Mouse (Mus musculus): ENCODE measurements around the gene Engase. TPM values are rescaled to one million over a fixed set of nuclear protein-coding genes. Genes with fewer than 3 reads are reported as not detected.

Gene Engase
- total and polyA plus RNA-seq, 3 experiments, result 4.4 to 5.4 (median 5.2) TPM

- TF ChIP-seq EP300 (IDR thresholded peaks at IDR 0.05; ENCODE audit: insufficient read depth, low read depth, low read length) (no peak), CTCF (IDR thresholded peaks at IDR 0.05) (no peak), POLR2A (IDR thresholded peaks at IDR 0.05; ENCODE audit: insufficient read depth, low read depth, low read length) (no peak)
- intact Hi-C loops (cut with DNase I), result no loop called here
- Histone ChIP-seq H3K27ac (no peak overlapping the region), H3K79me2 (replicated peaks; ENCODE audit: control insufficient read depth, insufficient read depth, low read length) (no peaks in the 10 kb centered on the region), H3K4me1 (ENCODE audit: control insufficient read depth, insufficient read depth, low read length) (no peaks in the 10 kb centered on the region), H3K36me3 (ENCODE audit: control insufficient read depth, insufficient read depth, low read length) (no peaks in the 10 kb centered on the region), H3K27me3 (ENCODE audit: control insufficient read depth, insufficient read depth, low read length) (no peaks in the 10 kb centered on the region; the same call in 1 of the 2 replicates), H3K4me3 (no peak overlapping the region), H3K9ac (ENCODE audit: low read depth, low read length) (no peak overlapping the region)
- WGBS, result 39% methylated on average over 5 of the region's 5 CpGs
- no peak for DNase-seq
These were observed 27.5 kb downstream of the Engase start for GRCm38 (mm10) chr11:118504180-118504454.

- no peak for DNase-seq
- no peak overlapping the region for H3K9ac ChIP-seq (ENCODE audit: low read depth, low read length)
- H3K4me3 ChIP-seq, result no peak overlapping the region
- intact Hi-C loops (cut with DNase I), result no loop called here
- no peaks in the 10 kb centered on the region for H3K36me3 ChIP-seq (ENCODE audit: control insufficient read depth, insufficient read depth, low read length)
- TF ChIP-seq EP300 (IDR thresholded peaks at IDR 0.05; ENCODE audit: insufficient read depth, low read depth, low read length) (no peak), CTCF (IDR thresholded peaks at IDR 0.05) (no peak), POLR2A (IDR thresholded peaks at IDR 0.05; ENCODE audit: insufficient read depth, low read depth, low read length) (no peak)
- H3K27me3 ChIP-seq (ENCODE audit: control insufficient read depth, insufficient read depth, low read length), result no peaks in the 10 kb centered on the region; the same call in 1 of the 2 replicates
- H3K79me2 ChIP-seq (replicated peaks; ENCODE audit: control insufficient read depth, insufficient read depth, low read length), result no peaks in the 10 kb centered on the region
- WGBS, result 86% methylated on average over 6 of the region's 6 CpGs
- no peak overlapping the region for H3K27ac ChIP-seq
- H3K4me1 ChIP-seq (ENCODE audit: control insufficient read depth, insufficient read depth, low read length), result no peaks in the 10 kb centered on the region
These were observed 30.5 kb downstream of the Engase start for GRCm38 (mm10) chr11:118507095-118507494.

- Histone ChIP-seq H3K4me1 (ENCODE audit: control insufficient read depth, insufficient read depth, low read length) (no peaks in the 10 kb centered on the region), H3K27me3 (ENCODE audit: control insufficient read depth, insufficient read depth, low read length) (no peaks in the 10 kb centered on the region; the same call in 1 of the 2 replicates), H3K27ac (no peak overlapping the region), H3K4me3 (no peak overlapping the region), H3K9ac (ENCODE audit: low read depth, low read length) (no peak overlapping the region), H3K36me3 (ENCODE audit: control insufficient read depth, insufficient read depth, low read length) (no peaks in the 10 kb centered on the region), H3K79me2 (replicated peaks; ENCODE audit: control insufficient read depth, insufficient read depth, low read length) (no peaks in the 10 kb centered on the region)
- TF ChIP-seq EP300 (IDR thresholded peaks at IDR 0.05; ENCODE audit: insufficient read depth, low read depth, low read length) (peak; percentile 72), POLR2A (IDR thresholded peaks at IDR 0.05; ENCODE audit: insufficient read depth, low read depth, low read length) (no peak), CTCF (IDR thresholded peaks at IDR 0.05) (peak; percentile 100; the same call in 1 of the 2 replicates)
- intact Hi-C loops (cut with DNase I), result loop anchor here (2.0 kb wide), 1 partner anchor 235 kb away; no protein-coding TSS in a partner anchor
- 26% methylated on average over 5 of the region's 5 CpGs for WGBS
- DNase-seq, result peak; percentile 63 to 81
These were observed 31.3 kb downstream of the Engase start for GRCm38 (mm10) chr11:118507904-118508303.

GRCm38 (mm10) chr11:118508341-118508740 is 31.7 kb downstream of the Engase start:
- 73% methylated on average over 7 of the region's 7 CpGs for WGBS

GRCm38 (mm10) chr11:118511851-118512250 is 35.2 kb downstream of the Engase start:
- peak; percentile 48 to 56 for DNase-seq
- intact Hi-C loops (cut with DNase I), result no loop called here
- WGBS, result 39% methylated on average over 6 of the region's 6 CpGs
- Histone ChIP-seq H3K27me3 (ENCODE audit: control insufficient read depth, insufficient read depth, low read length) (no peaks in the 10 kb centered on the region), H3K9ac (ENCODE audit: low read depth, low read length) (no peak overlapping the region), H3K4me3 (no peak overlapping the region), H3K4me1 (ENCODE audit: control insufficient read depth, insufficient read depth, low read length) (peaks cover 4% of the 10 kb centered on the region; the same call in 1 of the 2 replicates), H3K36me3 (ENCODE audit: control insufficient read depth, insufficient read depth, low read length) (no peaks in the 10 kb centered on the region), H3K79me2 (replicated peaks; ENCODE audit: control insufficient read depth, insufficient read depth, low read length) (no peaks in the 10 kb centered on the region), H3K27ac (no peak overlapping the region)
- TF ChIP-seq CTCF (IDR thresholded peaks at IDR 0.05), result no peak
- TF ChIP-seq POLR2A (IDR thresholded peaks at IDR 0.05; ENCODE audit: insufficient read depth, low read depth, low read length), result no peak
- no peak for TF ChIP-seq EP300 (IDR thresholded peaks at IDR 0.05; ENCODE audit: insufficient read depth, low read depth, low read length)

More at GRCm38 (mm10) chr11:118508341-118508740, 31.7 kb downstream of the Engase start:
- no peaks in the 10 kb centered on the region for H3K4me1 ChIP-seq (ENCODE audit: control insufficient read depth, insufficient read depth, low read length)
- TF ChIP-seq CTCF (IDR thresholded peaks at IDR 0.05) (no peak), POLR2A (IDR thresholded peaks at IDR 0.05; ENCODE audit: insufficient read depth, low read depth, low read length) (no peak), EP300 (IDR thresholded peaks at IDR 0.05; ENCODE audit: insufficient read depth, low read depth, low read length) (no peak)
- no peaks in the 10 kb centered on the region for H3K27me3 ChIP-seq (ENCODE audit: control insufficient read depth, insufficient read depth, low read length)
- H3K79me2 ChIP-seq (replicated peaks; ENCODE audit: control insufficient read depth, insufficient read depth, low read length), result no peaks in the 10 kb centered on the region
- no peak overlapping the region for H3K27ac ChIP-seq
- intact Hi-C loops (cut with DNase I), result loop anchor here (2.0 kb wide), 1 partner anchor 234 kb away; no protein-coding TSS in a partner anchor
- no peak for DNase-seq
- H3K9ac ChIP-seq (ENCODE audit: low read depth, low read length), result no peak overlapping the region
- H3K4me3 ChIP-seq, result no peak overlapping the region
- no peaks in the 10 kb centered on the region for H3K36me3 ChIP-seq (ENCODE audit: control insufficient read depth, insufficient read depth, low read length)

- WGBS, result 61% methylated on average over 15 of the region's 15 CpGs
- no peak overlapping the region for H3K4me3 ChIP-seq
- no peaks in the 10 kb centered on the region for H3K79me2 ChIP-seq (replicated peaks; ENCODE audit: control insufficient read depth, insufficient read depth, low read length)
- no peaks in the 10 kb centered on the region for H3K27me3 ChIP-seq (ENCODE audit: control insufficient read depth, insufficient read depth, low read length)
- peaks cover 4% of the 10 kb centered on the region; the same call in 1 of the 2 replicates for H3K4me1 ChIP-seq (ENCODE audit: control insufficient read depth, insufficient read depth, low read length)
- no peaks in the 10 kb centered on the region for H3K36me3 ChIP-seq (ENCODE audit: control insufficient read depth, insufficient read depth, low read length)
- TF ChIP-seq EP300 (IDR thresholded peaks at IDR 0.05; ENCODE audit: insufficient read depth, low read depth, low read length), result no peak
- no peak for TF ChIP-seq CTCF (IDR thresholded peaks at IDR 0.05)
- no peak for TF ChIP-seq POLR2A (IDR thresholded peaks at IDR 0.05; ENCODE audit: insufficient read depth, low read depth, low read length)
- intact Hi-C loops (cut with DNase I), result no loop called here
- H3K9ac ChIP-seq (ENCODE audit: low read depth, low read length), result no peak overlapping the region
- DNase-seq, result no peak
- no peak overlapping the region for H3K27ac ChIP-seq
These were observed 35.8 kb downstream of the Engase start for GRCm38 (mm10) chr11:118512257-118512910.

All from heart, adult 2 months (tissue).